Mouse (Mus musculus): ENCODE measurements at regions not wholly inside any gene's neighbourhood (a gene's known extent, or its start where the extent isn't known, plus 50 kb on each side); places are given as distances from the start of the nearest gene placed in this dataset.
"Not testable (repeated sequence)": the region's sequence is repeated elsewhere in the genome, so short reads cannot be mapped to it uniquely, and the experiment has no call there.

DNA sequence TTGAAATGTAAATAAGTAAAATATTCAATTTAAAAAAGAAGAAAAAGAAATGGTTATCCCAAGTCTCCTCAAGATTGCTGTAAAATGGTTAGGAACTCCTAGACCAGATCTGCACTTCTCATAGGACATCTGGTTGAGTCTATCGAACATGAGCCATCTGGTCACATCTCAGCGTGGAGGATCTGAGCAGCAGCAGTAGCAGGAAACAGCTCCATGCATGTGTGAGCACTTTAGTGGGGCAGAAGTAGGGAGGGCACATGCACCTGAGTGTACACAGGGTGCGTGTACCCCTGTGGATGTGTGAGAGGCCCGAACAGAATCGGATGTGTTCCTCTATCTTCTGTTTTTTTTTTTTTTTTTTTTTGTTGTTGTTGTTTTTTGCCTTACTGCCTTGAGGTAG, 65.2 kb upstream of the Klf13 start:
- 91% methylated on average over 5 of the region's 5 CpGs for WGBS
- H3K9me3 ChIP-seq = no peaks in the 10 kb centered on the region
- no peak for ATAC-seq (ENCODE audit: low FRiP score, low read depth)

GRCm38 (mm10) chr7:64001611-64002111, 62.9 kb upstream of the Klf13 start:
- H3K4me1 ChIP-seq = no peaks in the 10 kb centered on the region
- no peaks in the 10 kb centered on the region for H3K9me3 ChIP-seq
- H3K27me3 ChIP-seq (replicated peaks) = no peaks in the 10 kb centered on the region
- ATAC-seq (ENCODE audit: low FRiP score, low read depth) = no peak
- H3K9ac ChIP-seq = no peak overlapping the region
- no peak overlapping the region for H3K4me2 ChIP-seq (replicated peaks)
- no peak overlapping the region for H3K4me3 ChIP-seq
- H3K27ac ChIP-seq = no peak overlapping the region
- H3K36me3 ChIP-seq = no peaks in the 10 kb centered on the region
- 66% methylated on average over 9 of the region's 9 CpGs for WGBS

More for the DNA sequence above, 65.2 kb upstream of the Klf13 start:
- Histone ChIP-seq H3K4me1 (no peaks in the 10 kb centered on the region), H3K36me3 (no peaks in the 10 kb centered on the region), H3K9ac (no peak overlapping the region), H3K27ac (no peak overlapping the region), H3K27me3 (replicated peaks) (no peaks in the 10 kb centered on the region), H3K4me2 (replicated peaks) (no peak overlapping the region), H3K4me3 (no peak overlapping the region)

DNA sequence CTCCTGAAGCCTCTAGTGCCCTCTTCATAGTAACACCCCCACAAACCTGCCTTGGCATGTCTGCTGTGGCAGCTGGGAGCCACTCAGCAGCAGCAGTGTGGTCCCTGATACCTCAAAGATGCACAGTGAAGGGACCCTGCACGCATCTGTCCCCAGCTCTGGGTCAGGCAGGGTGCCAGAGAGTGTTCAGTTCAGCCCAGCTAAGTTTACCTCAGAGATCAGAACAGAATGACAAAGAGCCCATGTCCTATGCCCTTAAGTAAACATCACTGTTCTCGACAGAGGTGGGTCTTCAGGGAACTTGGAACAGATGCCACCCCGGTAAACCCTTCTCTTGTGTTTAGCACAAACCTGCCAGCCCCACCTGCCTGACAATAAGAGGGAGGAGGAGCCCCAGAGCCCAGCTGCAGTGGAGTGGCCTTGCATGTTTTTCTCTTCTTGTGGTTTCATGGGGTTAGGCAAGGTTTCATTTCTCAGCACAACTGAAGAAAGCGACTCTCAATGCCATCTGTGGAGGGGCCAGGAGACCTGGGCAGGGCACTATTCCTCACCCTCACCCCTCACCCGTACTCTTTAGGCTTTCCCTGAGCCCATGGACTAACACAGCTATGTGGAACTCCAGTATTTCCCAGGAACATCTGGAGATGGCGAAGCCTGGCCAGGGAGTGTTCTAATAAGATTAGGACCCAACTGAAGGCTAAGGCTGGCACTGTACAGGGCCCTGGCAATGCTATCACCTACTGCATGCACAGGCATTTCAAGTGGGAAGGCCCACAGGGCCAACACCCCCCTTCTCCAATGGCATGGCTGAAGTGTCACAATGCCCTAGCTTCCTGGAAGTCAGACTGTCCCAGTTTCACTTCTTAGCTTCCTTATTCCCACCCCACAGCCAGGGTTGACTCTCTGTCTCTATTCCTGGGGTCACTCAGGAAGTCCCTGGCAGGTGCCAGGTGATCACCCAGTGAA, 60.6 kb upstream of the Klf13 start:
- Histone ChIP-seq H3K27me3 (replicated peaks) (no peaks in the 10 kb centered on the region), H3K36me3 (no peaks in the 10 kb centered on the region), H3K9ac (no peak overlapping the region), H3K9me3 (no peaks in the 10 kb centered on the region), H3K4me2 (replicated peaks) (no peak overlapping the region), H3K4me3 (no peak overlapping the region), H3K4me1 (no peaks in the 10 kb centered on the region), H3K27ac (no peak overlapping the region)
- ATAC-seq (ENCODE audit: low FRiP score, low read depth) = no peak
- WGBS = 66% methylated on average over 6 of the region's 6 CpGs

DNA sequence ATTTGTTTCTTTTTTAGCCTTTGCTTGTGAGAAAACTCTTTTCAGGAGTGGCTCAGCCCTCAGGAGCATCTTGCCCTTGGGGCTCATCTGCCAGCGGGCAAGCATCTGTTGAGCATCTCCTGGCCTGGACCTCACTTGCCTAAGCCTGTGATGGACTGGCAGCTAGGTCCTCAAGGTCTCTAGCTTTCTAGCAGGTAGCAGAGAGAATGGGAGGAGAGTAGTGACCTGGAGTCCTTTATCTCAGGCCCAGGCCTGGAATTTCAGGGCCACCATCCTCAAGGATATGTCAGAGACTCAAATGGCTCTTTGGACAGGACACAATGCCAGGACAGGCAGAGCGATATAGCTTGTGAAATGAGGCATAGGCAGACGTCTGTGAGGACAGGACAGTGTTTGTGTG, 59.3 kb upstream of the Klf13 start:
- no peaks in the 10 kb centered on the region for H3K36me3 ChIP-seq
- H3K4me2 ChIP-seq (replicated peaks) = no peak overlapping the region
- no peaks in the 10 kb centered on the region for H3K27me3 ChIP-seq (replicated peaks)
- no peak overlapping the region for H3K27ac ChIP-seq
- H3K4me3 ChIP-seq = no peak overlapping the region
- H3K4me1 ChIP-seq = no peaks in the 10 kb centered on the region
- H3K9me3 ChIP-seq = no peaks in the 10 kb centered on the region
- ATAC-seq (ENCODE audit: low FRiP score, low read depth) = no peak
- WGBS = 76% methylated on average over 3 of the region's 3 CpGs
- no peak overlapping the region for H3K9ac ChIP-seq

GRCm38 (mm10) chr7:63996581-63997098, 57.9 kb upstream of the Klf13 start:
- Histone ChIP-seq H3K9me3 (no peaks in the 10 kb centered on the region), H3K4me1 (no peaks in the 10 kb centered on the region), H3K36me3 (no peaks in the 10 kb centered on the region), H3K4me3 (no peak overlapping the region), H3K27me3 (replicated peaks) (no peaks in the 10 kb centered on the region), H3K4me2 (replicated peaks) (no peak overlapping the region), H3K9ac (no peak overlapping the region), H3K27ac (no peak overlapping the region)
- WGBS = 86% methylated on average over 6 of the region's 6 CpGs
- no peak for ATAC-seq (ENCODE audit: low FRiP score, low read depth)

GRCm38 (mm10) chr7:63995255-63995980, 56.7 kb upstream of the Klf13 start:
- Histone ChIP-seq H3K4me2 (replicated peaks) (no peak overlapping the region), H3K9me3 (no peaks in the 10 kb centered on the region), H3K36me3 (no peaks in the 10 kb centered on the region), H3K27ac (no peak overlapping the region), H3K27me3 (replicated peaks) (no peaks in the 10 kb centered on the region), H3K4me3 (no peak overlapping the region), H3K9ac (no peak overlapping the region), H3K4me1 (no peaks in the 10 kb centered on the region)
- ATAC-seq (ENCODE audit: low FRiP score, low read depth) = no peak
- 92% methylated on average over 3 of the region's 3 CpGs for WGBS

- H3K4me3 ChIP-seq; H3K4me2 ChIP-seq (replicated peaks); H3K4me1 ChIP-seq; ATAC-seq (ENCODE audit: low FRiP score, low read depth); H3K27ac ChIP-seq; H3K9ac ChIP-seq; H3K36me3 ChIP-seq; H3K27me3 ChIP-seq (replicated peaks); H3K9me3 ChIP-seq: not testable (repeated sequence)
- WGBS = 84% methylated on average over 3 of the region's 3 CpGs
These were observed 56.1 kb upstream of the Klf13 start for GRCm38 (mm10) chr7:63994769-63995168.

GRCm38 (mm10) chr7:63992155-63992554, 53.4 kb upstream of the Klf13 start:
- no peak for ATAC-seq (ENCODE audit: low FRiP score, low read depth)
- Histone ChIP-seq H3K36me3 (no peaks in the 10 kb centered on the region), H3K27me3 (replicated peaks) (no peaks in the 10 kb centered on the region), H3K4me3 (no peak overlapping the region), H3K9me3 (no peaks in the 10 kb centered on the region), H3K9ac (no peak overlapping the region), H3K4me2 (replicated peaks) (no peak overlapping the region), H3K4me1 (no peaks in the 10 kb centered on the region), H3K27ac (no peak overlapping the region)
- WGBS = 95% methylated on average over 13 of the region's 13 CpGs

DNA sequence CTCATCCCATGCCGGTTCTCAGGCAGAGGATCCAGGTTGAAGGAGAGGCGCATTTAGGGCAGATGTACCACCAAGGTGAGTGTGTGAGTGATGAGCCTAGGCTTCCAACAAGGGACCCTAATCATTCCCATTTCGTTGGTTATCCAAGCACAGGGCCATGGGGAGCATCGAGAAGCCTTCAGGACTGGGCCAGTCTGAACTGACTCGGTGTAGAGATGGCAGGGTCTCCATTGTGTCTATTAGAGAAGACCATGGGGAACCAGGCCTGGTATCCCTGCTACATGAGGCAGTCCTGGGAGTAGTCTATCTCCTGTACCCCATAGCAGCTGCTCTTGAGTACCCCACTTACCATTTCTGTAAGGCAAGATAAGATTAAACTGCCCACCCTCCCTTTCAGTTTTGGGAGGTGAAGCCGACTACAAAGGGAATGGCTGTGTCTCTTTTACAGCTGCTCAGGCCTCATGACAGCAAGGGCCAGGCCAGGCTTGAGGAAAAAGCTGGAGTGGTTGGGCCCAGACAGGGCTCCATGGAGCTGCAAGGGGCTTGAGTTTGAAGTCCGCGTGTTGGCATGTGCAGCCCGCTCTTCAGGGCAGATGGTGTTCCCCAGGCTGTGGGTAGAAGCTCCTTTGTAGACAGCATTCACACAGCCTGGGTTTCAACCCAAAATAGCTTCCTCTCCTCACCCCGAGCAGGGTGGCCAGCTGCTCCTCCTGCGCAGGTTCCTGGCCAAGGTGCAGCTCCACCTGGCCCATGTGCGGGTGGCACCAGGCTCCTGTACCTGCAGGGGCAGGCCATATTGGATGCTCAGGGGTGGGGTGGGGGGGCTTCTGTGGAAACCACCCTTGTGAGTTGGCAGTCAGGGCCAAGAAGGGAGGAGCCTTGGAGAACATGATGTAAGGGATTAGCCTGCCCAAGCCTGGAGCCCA, 52.6 kb upstream of the Klf13 start:
- no peaks in the 10 kb centered on the region for H3K27me3 ChIP-seq (replicated peaks)
- H3K4me3 ChIP-seq = no peak overlapping the region
- no peak overlapping the region for H3K4me2 ChIP-seq (replicated peaks)
- no peak overlapping the region for H3K9ac ChIP-seq
- H3K4me1 ChIP-seq = peaks cover 7% of the 10 kb centered on the region
- ATAC-seq (ENCODE audit: low FRiP score, low read depth) = no peak
- no peak overlapping the region for H3K27ac ChIP-seq
- WGBS = 87% methylated on average over 12 of the region's 12 CpGs
- no peaks in the 10 kb centered on the region for H3K36me3 ChIP-seq
- no peaks in the 10 kb centered on the region for H3K9me3 ChIP-seq

DNA sequence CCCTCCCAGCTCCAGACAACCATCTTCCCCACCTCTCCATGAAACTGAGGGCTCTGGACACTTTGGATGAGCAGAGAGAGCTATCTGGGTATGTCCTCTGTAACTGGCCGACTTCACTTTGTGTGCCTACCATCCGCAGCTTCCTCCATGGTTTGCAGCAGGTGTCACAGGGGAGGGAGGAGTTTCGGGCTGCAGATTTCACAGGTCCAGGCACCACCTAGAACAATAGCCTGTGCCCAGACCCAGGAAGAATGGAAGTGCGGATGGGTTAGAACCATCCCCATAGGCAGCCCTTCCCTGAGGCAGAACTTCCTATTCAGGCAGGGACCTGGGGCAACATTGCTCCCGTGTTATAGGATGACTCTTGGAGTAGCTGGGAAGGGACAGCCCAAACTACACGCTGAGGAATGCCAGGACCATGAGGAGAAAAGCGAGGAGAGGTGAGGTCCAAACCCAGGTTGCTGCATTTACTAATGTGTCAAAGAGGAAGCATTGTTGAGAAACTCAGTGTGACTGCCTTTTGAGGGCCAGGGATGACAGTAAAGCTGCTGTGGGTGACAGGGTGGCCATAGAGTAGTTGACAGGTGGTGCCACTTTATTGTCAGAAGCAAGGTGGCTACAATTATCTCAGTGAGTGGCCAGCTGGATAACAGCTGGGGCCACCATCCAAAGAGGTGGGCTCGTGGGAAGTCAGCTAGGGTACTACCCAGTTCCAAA, 51.8 kb upstream of the Klf13 start:
- Histone ChIP-seq H3K36me3 (no peaks in the 10 kb centered on the region), H3K9me3 (no peaks in the 10 kb centered on the region), H3K27me3 (replicated peaks) (no peaks in the 10 kb centered on the region), H3K4me1 (peaks cover 12% of the 10 kb centered on the region), H3K9ac (no peak overlapping the region), H3K27ac (no peak overlapping the region), H3K4me2 (replicated peaks) (no peak overlapping the region), H3K4me3 (no peak overlapping the region)
- no peak for ATAC-seq (ENCODE audit: low FRiP score, low read depth)
- 78% methylated on average over 8 of the region's 8 CpGs for WGBS

GRCm38 (mm10) chr7:63989736-63990135, 51.0 kb upstream of the Klf13 start:
- H3K27ac ChIP-seq = no peak overlapping the region
- H3K9ac ChIP-seq = no peak overlapping the region
- H3K4me1 ChIP-seq = peaks cover 12% of the 10 kb centered on the region
- no peak for ATAC-seq (ENCODE audit: low FRiP score, low read depth)
- H3K4me2 ChIP-seq (replicated peaks) = no peak overlapping the region
- no peaks in the 10 kb centered on the region for H3K36me3 ChIP-seq
- H3K27me3 ChIP-seq (replicated peaks) = no peaks in the 10 kb centered on the region
- H3K4me3 ChIP-seq = no peak overlapping the region
- no peaks in the 10 kb centered on the region for H3K9me3 ChIP-seq

Measured in neural tube, embryonic 12.5 days (tissue).